Mouse (Mus musculus) small intestine, adult 2 months (tissue): ENCODE results near the gene Crtc3. TPM values are rescaled to one million over a fixed set of nuclear protein-coding genes. Genes with fewer than 3 reads are reported as not detected.

Experiments
- H3K27ac ChIP-seq: fragments of 200-500 bp; 2 replicates; pipeline ENCODE4 v1.5.1; 2012; ENCODE audit warnings: low read depth, low read length, control low read depth, inconsistent platforms; ENCODE audit not compliant: insufficient read depth
- H3K27me3 ChIP-seq: fragments of 200-500 bp; 2 replicates; pipeline ENCODE4 v1.6.1; 2012; ENCODE audit warnings: mild to moderate bottlenecking, moderate library complexity, low read length, inconsistent platforms; ENCODE audit not compliant: control insufficient read depth, insufficient read depth
- H3K36me3 ChIP-seq: fragments of 200-500 bp; 2 replicates; pipeline ENCODE4 v1.6.1; 2012; ENCODE audit warnings: mild to moderate bottlenecking, low read length, control low read depth, inconsistent platforms; ENCODE audit not compliant: control insufficient read depth, insufficient read depth
- H3K4me1 ChIP-seq: fragments of 200-500 bp; 2 replicates; pipeline ENCODE4 v1.6.1; 2012; ENCODE audit warnings: low read length, inconsistent platforms, mixed read lengths; ENCODE audit not compliant: control insufficient read depth, insufficient read depth, insufficient read length
- H3K4me3 ChIP-seq: fragments of 200-500 bp; 2 replicates; pipeline ENCODE4 v1.5.1; 2012; ENCODE audit warnings: low read depth, mild to moderate bottlenecking, control low read depth, inconsistent platforms, low read length, moderate library complexity
- CTCF ChIP-seq: fragments of 200-500 bp; IDR thresholded peaks from 2 replicates; pipeline ENCODE4 v1.5.1; 2012; ENCODE audit warnings: low read depth, mild to moderate bottlenecking, control low read depth, inconsistent platforms, low read length, moderate library complexity, mixed read lengths; ENCODE audit not compliant: insufficient replicate concordance, insufficient read length; ENCODE audit errors: extremely low read depth
- POLR2A ChIP-seq: fragments of 200-500 bp; IDR thresholded peaks from 2 replicates; pipeline ENCODE4 v1.6.1; 2012; ENCODE audit warnings: low read depth, mild to moderate bottlenecking, control low read depth, inconsistent platforms, low read length, moderate library complexity
- WGBS: fragments of 180-500 bp; shearing (Covaris S2); methylation state at CpG from one replicate; pipeline ENCODE4 v1.1.7; 2018; 5-methylcytosine and 5-hydroxymethylcytosine counted together
- polyA plus RNA-seq: library from polyadenylated mRNA; depleted of rRNA; stranded (reverse); fragments of >200 nt; gene quantifications from 2 replicates; pipeline ENCODE4 v1.2.3, GENCODE M21; 2012

The Crtc3 gene
- polyA plus RNA-seq, 1 experiment = 15.7 TPM

- WGBS = 85% methylated on average over 5 of the region's 5 CpGs
- Histone ChIP-seq H3K4me3 (no peak overlapping the region), H3K36me3 (no peaks in the 10 kb centered on the region)
Observed at GRCm38 (mm10) chr7:80685639-80686038, 3.0 kb downstream of the Crtc3 start.

GRCm38 (mm10) chr7:80682630-80683029, 6.0 kb downstream of the Crtc3 start:
- WGBS = 54% methylated on average over 1 of the region's 1 CpGs
- Histone ChIP-seq H3K27ac (no peak overlapping the region), H3K36me3 (no peaks in the 10 kb centered on the region), H3K4me3 (no peak overlapping the region), H3K27me3 (no peaks in the 10 kb centered on the region), H3K4me1 (peaks cover 4% of the 10 kb centered on the region)
- TF ChIP-seq CTCF (no peak), POLR2A (no peak)

More at GRCm38 (mm10) chr7:80685639-80686038, 3.0 kb downstream of the Crtc3 start:
- Histone ChIP-seq H3K27me3 (no peaks in the 10 kb centered on the region), H3K27ac (no peak overlapping the region), H3K4me1 (peaks cover 8% of the 10 kb centered on the region; the same call in 1 of the 2 replicates)
- TF ChIP-seq POLR2A = no peak
- no peak for TF ChIP-seq CTCF

GRCm38 (mm10) chr7:80680218-80680847, 8.3 kb downstream of the Crtc3 start:
- no peak for TF ChIP-seq POLR2A
- 0 out of 2 replicates have a peak, but pooled peaks cover 3% of the 10 kb centered on the region for H3K36me3 ChIP-seq
- H3K4me1 ChIP-seq = peaks cover 3% of the 10 kb centered on the region; the same call in 1 of the 2 replicates
- WGBS = 70% methylated on average over 12 of the region's 12 CpGs
- H3K27ac ChIP-seq = no peak overlapping the region
- no peaks in the 10 kb centered on the region for H3K27me3 ChIP-seq
- no peak overlapping the region for H3K4me3 ChIP-seq

DNA sequence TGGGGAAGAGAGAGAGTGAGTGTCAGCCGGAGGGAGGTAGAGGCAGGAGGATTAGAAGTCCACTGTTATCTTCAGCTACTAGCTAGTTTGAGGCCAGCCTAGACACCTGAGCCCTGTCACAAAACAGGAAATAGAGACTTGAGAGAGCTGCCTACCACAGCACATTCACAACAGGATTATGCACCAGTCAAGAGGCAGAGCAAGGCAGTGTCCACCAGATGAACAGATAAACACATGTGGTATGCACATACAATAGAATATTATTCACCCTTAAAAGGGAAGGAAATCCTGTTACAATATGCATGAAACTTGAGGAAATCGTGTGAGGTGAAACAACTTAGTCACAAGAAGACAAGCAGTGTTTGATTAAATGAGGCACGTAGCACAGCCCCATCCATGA, 16.4 kb downstream of the Crtc3 start:
- Histone ChIP-seq H3K36me3 (peaks cover 4% of the 10 kb centered on the region; the same call in 1 of the 2 replicates), H3K4me1 (peaks cover 2% of the 10 kb centered on the region), H3K27ac (no peak overlapping the region), H3K4me3 (no peak overlapping the region), H3K27me3 (no peaks in the 10 kb centered on the region)
- TF ChIP-seq POLR2A = no peak
- TF ChIP-seq CTCF = no peak
- WGBS = 81% methylated on average over 3 of the region's 3 CpGs

GRCm38 (mm10) chr7:80670889-80671288, 17.8 kb downstream of the Crtc3 start:
- WGBS = 90% methylated on average over 6 of the region's 6 CpGs
- H3K27ac ChIP-seq = no peak overlapping the region
- H3K4me3 ChIP-seq = no peak overlapping the region
- peaks cover 7% of the 10 kb centered on the region for H3K4me1 ChIP-seq
- H3K27me3 ChIP-seq = no peaks in the 10 kb centered on the region
- peaks cover 1% of the 10 kb centered on the region; the same call in 1 of the 2 replicates for H3K36me3 ChIP-seq
- TF ChIP-seq POLR2A = no peak
- no peak for TF ChIP-seq CTCF

DNA sequence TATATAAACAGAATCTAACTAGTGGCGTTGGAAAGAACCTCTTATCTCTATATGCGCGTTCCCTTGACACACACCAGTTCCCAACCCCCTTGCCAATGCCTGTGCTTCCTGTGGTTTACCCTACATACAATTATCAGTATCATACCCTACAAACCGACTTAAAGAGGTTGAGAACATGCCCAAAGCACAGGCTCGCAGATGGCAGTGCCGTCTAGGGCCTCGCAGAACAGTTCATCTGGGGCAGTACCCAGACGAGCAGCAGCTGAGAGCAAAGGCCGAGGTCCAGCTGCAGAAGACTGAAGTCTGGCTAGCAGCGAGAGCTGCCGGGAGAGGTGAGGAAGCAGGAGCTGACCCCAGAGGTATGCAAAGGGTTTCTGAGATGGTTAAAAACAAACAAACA, 21.5 kb downstream of the Crtc3 start:
- WGBS = 29% methylated on average over 11 of the region's 11 CpGs

GRCm38 (mm10) chr7:80666198-80666915, 22.3 kb downstream of the Crtc3 start:
- no peak for TF ChIP-seq POLR2A
- TF ChIP-seq CTCF = no peak
- Histone ChIP-seq H3K4me3 (no peak overlapping the region), H3K4me1 (peaks cover 10% of the 10 kb centered on the region), H3K27ac (0 out of 2 replicates have a peak overlapping the region, but pooled peaks have one; percentile 26), H3K36me3 (no peaks in the 10 kb centered on the region; the same call in 1 of the 2 replicates), H3K27me3 (no peaks in the 10 kb centered on the region)
- 62% methylated on average over 10 of the region's 10 CpGs for WGBS

More for the DNA sequence above, 21.5 kb downstream of the Crtc3 start:
- Histone ChIP-seq H3K27me3 (no peaks in the 10 kb centered on the region), H3K27ac (no peak overlapping the region), H3K36me3 (no peaks in the 10 kb centered on the region; the same call in 1 of the 2 replicates), H3K4me1 (peaks cover 10% of the 10 kb centered on the region), H3K4me3 (no peak overlapping the region)
- TF ChIP-seq CTCF = no peak
- no peak for TF ChIP-seq POLR2A
